Mouse (Mus musculus) frontal cortex, postnatal 10 days (tissue): ENCODE data around the gene S100a1.

ENCODE experiments used
- DNase-seq, 2 experiments: peaks; one replicate each; pipeline ENCODE4 v3.0.0; 2022; ENCODE audit warnings: low spot score in 2 of 2, mixed read lengths in 1 of 2

Gene S100a1

DNA sequence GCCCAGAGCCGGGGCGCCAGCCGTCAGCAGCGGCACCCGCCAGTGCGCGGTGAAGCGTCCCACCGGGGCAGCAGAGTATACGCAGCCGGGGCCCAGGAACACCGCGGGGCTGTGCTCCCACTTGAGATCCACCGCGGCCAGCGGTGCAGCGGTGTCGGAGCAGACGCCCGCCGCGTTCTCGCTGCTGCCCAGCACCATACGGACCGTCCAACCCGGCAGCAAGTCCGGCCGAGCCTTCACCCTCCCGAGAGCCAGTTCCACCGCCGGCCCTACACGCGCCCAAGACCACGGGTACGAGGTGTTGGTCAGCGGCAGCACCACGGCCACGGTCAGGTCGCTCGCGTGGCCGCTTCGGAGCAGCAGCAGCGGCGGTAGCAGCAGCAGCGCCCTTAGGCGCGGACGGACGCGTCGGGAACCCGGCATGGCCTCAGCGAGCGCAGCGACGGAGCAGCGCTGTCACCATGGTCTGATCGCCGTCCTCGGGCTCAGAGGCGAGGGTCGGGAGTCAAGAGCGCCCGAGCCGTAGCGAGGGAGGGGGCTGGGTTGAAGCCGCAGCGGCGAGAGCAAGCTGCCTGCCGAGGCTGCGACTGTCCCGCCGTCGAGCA is 49.0 kb downstream of the S100a1 start:
- no peak for DNase-seq

DNA sequence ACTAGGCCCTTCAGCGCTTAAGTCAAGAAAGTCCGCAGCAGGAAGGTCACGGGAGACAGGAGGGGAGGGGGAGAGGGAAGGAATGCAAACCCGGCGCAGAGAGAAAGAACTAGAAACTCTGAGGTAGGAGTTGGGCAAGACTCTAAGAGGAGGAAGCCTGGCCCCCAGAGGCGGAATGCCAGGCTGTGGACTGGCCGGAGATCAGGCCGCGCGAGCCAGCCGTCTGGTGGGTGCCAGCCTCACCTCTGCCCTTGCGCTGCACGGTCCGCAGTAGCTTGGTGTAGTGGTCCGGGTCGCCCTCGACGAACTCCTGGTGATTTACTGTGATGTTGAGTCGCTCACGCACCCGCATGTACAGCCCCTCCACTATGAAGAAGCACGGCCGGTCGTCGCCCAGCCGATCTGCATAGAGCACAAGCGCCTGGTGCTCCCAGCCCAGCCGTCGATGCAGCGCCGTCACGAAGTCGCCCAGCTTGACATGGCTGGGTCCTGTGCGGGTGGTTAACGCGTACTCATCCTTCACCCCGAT is 49.6 kb downstream of the S100a1 start:
- DNase-seq: no peak

DNA sequence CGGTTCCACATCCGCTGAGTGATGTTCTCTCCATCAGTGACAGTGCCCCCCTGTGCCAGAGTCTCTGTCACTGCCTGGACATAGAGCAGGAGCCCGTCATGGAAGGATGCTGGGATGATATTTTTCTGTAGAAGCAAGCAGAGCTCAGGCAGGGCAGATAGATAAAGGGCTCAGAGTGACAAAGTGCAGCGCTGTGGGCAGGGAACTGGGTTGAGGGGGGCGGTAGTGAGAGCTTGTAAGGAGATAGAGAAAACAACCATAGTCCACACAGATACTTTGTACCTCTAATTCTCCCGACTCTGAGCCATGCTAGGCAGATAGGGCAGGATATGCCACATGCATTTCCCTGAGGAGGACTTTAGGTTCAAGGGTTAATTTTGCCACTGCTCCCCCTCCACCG is 51.6 kb downstream of the S100a1 start:
- DNase-seq: no peak

DNA sequence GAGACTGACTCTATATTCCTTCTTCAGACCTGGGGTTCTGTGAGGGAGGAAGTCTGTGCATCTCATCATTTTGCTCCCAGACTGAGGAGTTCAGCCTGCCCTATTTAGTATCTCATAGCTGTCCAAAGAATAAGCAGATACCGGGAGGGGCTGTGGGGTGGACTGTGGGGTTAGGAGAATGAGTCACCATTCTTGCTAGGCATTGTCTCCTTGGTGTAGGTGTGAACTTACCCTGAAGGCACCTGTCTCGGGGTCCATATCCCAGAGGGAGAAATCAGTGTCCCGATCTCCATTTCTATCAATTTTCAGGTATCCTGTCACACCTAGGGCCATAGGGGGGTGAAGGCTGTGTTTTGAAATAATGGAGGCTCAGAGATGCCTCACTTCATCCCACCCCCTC is 52.3 kb downstream of the S100a1 start:
- no peak for DNase-seq
